Mouse (Mus musculus): ENCODE data around the gene Gm39566. TPM values are rescaled to one million over a fixed set of nuclear protein-coding genes. Genes with fewer than 3 reads are reported as not detected.
"Not testable (repeated sequence)": the region's sequence is repeated elsewhere in the genome, so short reads cannot be mapped to it uniquely, and the experiment has no call there.

The Gm39566 gene
- polyA plus RNA-seq (2012; rRNA removed): not detected in 2 replicates
- not detected in 2 replicates for polyA plus RNA-seq (2014; fragmentation: Nextera tagmentation; extraction: Ambion mirVana)

DNA sequence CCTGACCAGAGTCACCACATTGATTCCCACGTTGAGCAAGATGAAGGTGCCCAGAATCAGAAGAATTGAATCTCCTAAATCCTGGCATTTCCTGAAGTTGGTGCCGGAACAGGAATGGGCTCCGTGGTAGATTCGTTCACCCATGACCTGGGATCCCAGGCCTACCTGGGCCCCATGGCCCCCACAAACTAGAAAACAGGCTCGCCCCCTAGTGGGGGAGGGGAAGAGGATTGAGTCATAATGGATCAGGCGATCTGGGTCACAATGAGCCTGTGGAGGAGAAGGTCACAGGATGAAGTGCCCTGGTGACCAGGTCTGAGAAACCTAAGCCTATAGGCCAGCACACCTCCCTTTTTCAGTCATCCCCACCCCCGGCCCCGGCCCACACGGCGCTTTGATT is at the start of gene Gm39566:
Gene Gm39566 (minus strand): TSS at position 144 of the 400 bp plus-strand sequence.
- no peaks in the 10 kb centered on the region for H3K36me3 ChIP-seq (ENCODE audit: control insufficient read depth, insufficient read depth, low read length)
- no peak for DNase-seq (ENCODE audit: low spot score)
- no peak for TF ChIP-seq POLR2A (IDR thresholded peaks at IDR 0.05; ENCODE audit: borderline replicate concordance, extremely low read depth, insufficient read depth, insufficient read length)
- H3K4me3 ChIP-seq (replicated peaks; ENCODE audit: low read length): no peak within 1 kb of the TSS
- ATAC-seq (ENCODE audit: low FRiP score, low read depth): no peak
- no peak within 1 kb of the TSS for H3K27ac ChIP-seq (replicated peaks; ENCODE audit: low read depth, low read length)
- H3K27me3 ChIP-seq (ENCODE audit: control insufficient read depth, insufficient read depth, low read length): no peaks in the 10 kb centered on the region
- no peak within 1 kb of the TSS for H3K4me2 ChIP-seq (replicated peaks; ENCODE audit: low read depth, low read length, severe bottlenecking)
- H3K9me3 ChIP-seq (ENCODE audit: control insufficient read depth, low read length): 0 out of 2 replicates have a peak, but pooled peaks cover 8% of the 10 kb centered on the region
- WGBS: 64% methylated on average over 10 of the region's 10 CpGs
- H3K9ac ChIP-seq (ENCODE audit: low read depth, low read length, severe bottlenecking): no peak within 1 kb of the TSS
- no peaks in the 10 kb centered on the region for H3K4me1 ChIP-seq (ENCODE audit: control insufficient read depth, insufficient read depth, low read length)

DNA sequence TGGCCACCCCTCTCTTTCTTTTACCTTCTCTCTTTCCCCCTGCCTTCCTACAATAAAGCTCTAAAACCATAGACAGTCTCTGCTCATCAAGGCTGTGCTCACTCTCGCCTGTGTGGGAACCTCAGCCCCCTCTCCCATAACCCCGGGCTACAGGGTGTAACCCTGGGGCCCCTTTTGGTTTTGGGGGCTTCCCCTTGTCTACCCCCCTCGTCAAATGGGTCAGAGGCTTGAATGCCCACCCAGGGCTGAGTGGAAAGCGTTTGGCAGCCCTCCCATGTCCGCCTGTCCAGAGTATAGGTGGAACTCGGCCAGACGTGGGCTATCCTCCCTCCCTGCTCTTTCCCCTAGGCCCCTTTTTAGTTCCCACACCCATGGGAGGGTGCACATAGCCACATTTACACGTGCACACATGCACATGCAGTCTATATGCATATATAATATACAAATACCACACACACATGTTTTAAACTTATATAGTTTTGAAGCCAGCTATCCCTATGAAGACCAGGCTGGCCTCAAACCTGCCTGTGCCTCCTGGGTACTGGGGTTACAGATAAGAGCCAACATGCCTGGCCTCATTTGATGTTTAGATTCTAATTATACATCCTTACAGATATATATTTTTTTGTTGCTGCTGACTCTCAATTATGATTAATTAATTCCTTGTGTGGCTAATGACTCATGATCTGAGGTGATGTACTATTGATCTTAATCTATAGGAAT is 49.2 kb upstream of the Gm39566 start:
- Histone ChIP-seq H3K4me2 (replicated peaks; ENCODE audit: low read depth, low read length, severe bottlenecking) (no peak overlapping the region), H3K9me3 (ENCODE audit: control insufficient read depth, low read length) (no peaks in the 10 kb centered on the region), H3K27me3 (ENCODE audit: control insufficient read depth, insufficient read depth, low read length) (0 out of 2 replicates have a peak, but pooled peaks cover under 1% of the 10 kb centered on the region), H3K4me1 (ENCODE audit: control insufficient read depth, insufficient read depth, low read length) (no peaks in the 10 kb centered on the region), H3K36me3 (ENCODE audit: control insufficient read depth, insufficient read depth, low read length) (no peaks in the 10 kb centered on the region), H3K27ac (replicated peaks; ENCODE audit: low read depth, low read length) (no peak overlapping the region), H3K9ac (ENCODE audit: low read depth, low read length, severe bottlenecking) (no peak overlapping the region), H3K4me3 (replicated peaks; ENCODE audit: low read length) (no peak overlapping the region)
- DNase-seq (ENCODE audit: low spot score) (no peak), ATAC-seq (ENCODE audit: low FRiP score, low read depth) (no peak)
- 47% methylated on average over 8 of the region's 8 CpGs for WGBS
- TF ChIP-seq POLR2A (IDR thresholded peaks at IDR 0.05; ENCODE audit: borderline replicate concordance, extremely low read depth, insufficient read depth, insufficient read length): no peak

GRCm38 (mm10) chr11:69863729-69864128 is 48.6 kb upstream of the Gm39566 start:
- not testable (repeated sequence) for H3K4me2 ChIP-seq (replicated peaks; ENCODE audit: low read depth, low read length, severe bottlenecking); H3K27ac ChIP-seq (replicated peaks; ENCODE audit: low read depth, low read length); H3K27me3 ChIP-seq (ENCODE audit: control insufficient read depth, insufficient read depth, low read length); H3K36me3 ChIP-seq (ENCODE audit: control insufficient read depth, insufficient read depth, low read length); H3K9ac ChIP-seq (ENCODE audit: low read depth, low read length, severe bottlenecking); H3K9me3 ChIP-seq (ENCODE audit: control insufficient read depth, low read length); DNase-seq (ENCODE audit: low spot score); ATAC-seq (ENCODE audit: low FRiP score, low read depth); H3K4me1 ChIP-seq (ENCODE audit: control insufficient read depth, insufficient read depth, low read length); H3K4me3 ChIP-seq (replicated peaks; ENCODE audit: low read length)
- 84% methylated on average over 3 of the region's 3 CpGs for WGBS

- ATAC-seq (ENCODE audit: low FRiP score, low read depth): no peak
- no peak for DNase-seq (ENCODE audit: low spot score)
Measured at GRCm38 (mm10) chr11:69858113-69858998, 43.3 kb upstream of the Gm39566 start, which contains the start of gene Tnk1. Tnk1 (minus strand) TSS chr11:69858730.

GRCm38 (mm10) chr11:69855347-69855746 is 40.2 kb upstream of the Gm39566 start:
- no peak overlapping the region for H3K4me2 ChIP-seq (replicated peaks; ENCODE audit: low read depth, low read length, severe bottlenecking)
- H3K27me3 ChIP-seq (ENCODE audit: control insufficient read depth, insufficient read depth, low read length): 0 out of 2 replicates have a peak, but pooled peaks cover 15% of the 10 kb centered on the region
- ATAC-seq (ENCODE audit: low FRiP score, low read depth) (peak; percentile 58), DNase-seq (ENCODE audit: low spot score) (no peak)
- H3K9ac ChIP-seq (ENCODE audit: low read depth, low read length, severe bottlenecking): no peak overlapping the region
- WGBS: 13% methylated on average over 16 of the region's 16 CpGs
- no peaks in the 10 kb centered on the region for H3K9me3 ChIP-seq (ENCODE audit: control insufficient read depth, low read length)
- H3K36me3 ChIP-seq (ENCODE audit: control insufficient read depth, insufficient read depth, low read length): peaks cover 18% of the 10 kb centered on the region
- H3K27ac ChIP-seq (replicated peaks; ENCODE audit: low read depth, low read length): no peak overlapping the region
- no peaks in the 10 kb centered on the region for H3K4me1 ChIP-seq (ENCODE audit: control insufficient read depth, insufficient read depth, low read length)
- H3K4me3 ChIP-seq (replicated peaks; ENCODE audit: low read length): no peak overlapping the region
- no peak for TF ChIP-seq POLR2A (IDR thresholded peaks at IDR 0.05; ENCODE audit: borderline replicate concordance, extremely low read depth, insufficient read depth, insufficient read length)

More at GRCm38 (mm10) chr11:69858113-69858998, 43.3 kb upstream of the Gm39566 start, which contains the start of gene Tnk1:
- Histone ChIP-seq H3K9me3 (ENCODE audit: control insufficient read depth, low read length) (no peaks in the 10 kb centered on the region), H3K36me3 (ENCODE audit: control insufficient read depth, insufficient read depth, low read length) (no peaks in the 10 kb centered on the region), H3K4me2 (replicated peaks; ENCODE audit: low read depth, low read length, severe bottlenecking) (peak within 1 kb of the TSS; percentile 15), H3K4me1 (ENCODE audit: control insufficient read depth, insufficient read depth, low read length) (no peaks in the 10 kb centered on the region), H3K27me3 (ENCODE audit: control insufficient read depth, insufficient read depth, low read length) (0 out of 2 replicates have a peak, but pooled peaks cover 15% of the 10 kb centered on the region), H3K27ac (replicated peaks; ENCODE audit: low read depth, low read length) (no peak within 1 kb of the TSS), H3K4me3 (replicated peaks; ENCODE audit: low read length) (0 out of 2 replicates have a peak within 1 kb of the TSS, but pooled peaks have one; percentile 4), H3K9ac (ENCODE audit: low read depth, low read length, severe bottlenecking) (0 out of 2 replicates have a peak within 1 kb of the TSS, but pooled peaks have one; percentile 25)
- TF ChIP-seq POLR2A (IDR thresholded peaks at IDR 0.05; ENCODE audit: borderline replicate concordance, extremely low read depth, insufficient read depth, insufficient read length): no peak
- 22% methylated on average over 28 of the region's 30 CpGs for WGBS

All from limb, embryonic 14.5 days (tissue).